Mouse (Mus musculus) layer of hippocampus, postnatal 36 days (tissue): ENCODE measurements around the gene Gga2. TPM values are rescaled to one million over a fixed set of nuclear protein-coding genes. Genes with fewer than 3 reads are reported as not detected.

Experiments
- DNase-seq, 2 experiments: peaks; one replicate each; pipeline ENCODE4 v3.0.0; 2022
- total RNA-seq, 2 experiments: library from RNA; stranded (reverse); gene quantifications; 2 replicates each; pipeline ENCODE4 v1.2.3; 2021

Gga2 gene
- 10 to 100 TPM; 29.8 to 34.7 TPM for total RNA-seq

DNA sequence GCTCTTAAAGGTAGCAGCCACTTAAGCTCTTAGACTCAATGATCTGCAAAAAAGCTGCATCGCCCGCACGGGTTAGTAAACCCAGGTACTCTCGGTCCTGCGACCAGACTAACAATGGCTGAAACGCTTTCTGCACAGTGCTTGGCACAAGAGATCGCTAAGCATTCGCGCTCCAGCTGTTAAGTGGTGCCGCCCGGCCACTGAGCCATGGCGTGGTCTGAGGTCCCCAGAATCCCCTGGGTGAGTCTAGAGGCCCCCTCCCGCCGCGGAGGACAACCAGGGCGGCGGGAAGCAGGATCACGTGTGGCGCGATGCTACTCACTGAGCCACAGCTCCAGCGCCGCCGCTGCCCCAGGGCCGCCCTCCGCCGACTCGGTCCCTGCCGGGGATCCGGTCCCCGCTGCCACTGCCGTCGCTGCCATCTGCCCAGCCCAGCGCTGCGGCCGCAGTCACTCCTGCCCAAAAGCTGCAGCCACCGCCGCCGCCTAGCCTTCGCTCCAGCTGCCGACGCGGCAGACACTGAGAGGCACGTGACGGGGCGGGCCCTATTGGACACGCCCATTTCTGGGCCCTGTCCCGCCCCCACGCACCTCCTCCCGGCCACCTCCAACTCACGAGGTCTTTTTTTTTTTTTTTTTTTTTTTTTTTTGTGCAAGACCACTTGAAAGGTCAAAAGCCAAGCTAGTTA, at the start of gene Gga2:
Gene Gga2, minus strand, starts transcription at position 556 of the 688 bp plus-strand sequence.
- peak; percentile 81 to 83 for DNase-seq

DNA sequence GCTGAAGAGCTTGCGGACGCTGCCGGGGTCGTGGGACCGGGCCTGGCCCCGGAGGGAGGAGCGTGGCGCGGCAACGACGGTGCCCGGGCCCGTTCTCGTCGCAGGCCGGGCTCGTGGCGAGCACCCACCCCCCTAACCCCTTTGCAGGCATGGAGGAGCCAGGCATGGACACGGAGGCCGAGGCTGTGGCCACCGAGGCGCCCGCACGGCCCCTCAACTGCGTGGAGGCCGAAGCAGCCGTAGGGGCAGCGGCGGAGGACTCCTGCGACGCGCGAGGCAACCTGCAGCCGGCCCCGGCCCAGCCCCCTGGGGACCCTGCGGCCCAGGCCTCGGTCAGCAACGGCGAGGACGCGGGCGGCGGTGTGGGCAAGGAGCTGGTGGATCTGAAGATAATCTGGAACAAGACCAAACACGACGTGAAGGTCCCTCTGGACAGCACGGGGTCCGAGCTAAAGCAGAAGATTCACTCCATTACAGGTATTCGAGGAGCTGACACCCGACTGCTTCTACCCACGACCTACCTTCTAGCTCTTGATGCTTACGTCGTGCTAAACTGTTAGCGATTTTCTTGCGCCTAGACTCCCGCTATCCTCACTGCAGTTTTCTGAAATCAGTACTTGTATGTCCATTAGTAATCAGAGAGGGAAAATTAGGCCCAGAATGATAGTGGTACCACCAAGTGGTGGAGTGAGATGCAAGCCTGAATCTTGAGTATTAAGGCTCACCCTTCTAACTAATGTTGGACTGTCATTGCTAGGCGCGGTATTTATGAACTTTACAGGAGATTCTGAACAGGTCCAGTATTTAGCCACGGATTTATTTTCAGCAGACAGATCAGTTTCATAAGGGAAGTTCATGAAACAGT, 46.7 kb upstream of the Gga2 start:
- peak in 1 of 2 experiments; percentile 23 for DNase-seq

DNA sequence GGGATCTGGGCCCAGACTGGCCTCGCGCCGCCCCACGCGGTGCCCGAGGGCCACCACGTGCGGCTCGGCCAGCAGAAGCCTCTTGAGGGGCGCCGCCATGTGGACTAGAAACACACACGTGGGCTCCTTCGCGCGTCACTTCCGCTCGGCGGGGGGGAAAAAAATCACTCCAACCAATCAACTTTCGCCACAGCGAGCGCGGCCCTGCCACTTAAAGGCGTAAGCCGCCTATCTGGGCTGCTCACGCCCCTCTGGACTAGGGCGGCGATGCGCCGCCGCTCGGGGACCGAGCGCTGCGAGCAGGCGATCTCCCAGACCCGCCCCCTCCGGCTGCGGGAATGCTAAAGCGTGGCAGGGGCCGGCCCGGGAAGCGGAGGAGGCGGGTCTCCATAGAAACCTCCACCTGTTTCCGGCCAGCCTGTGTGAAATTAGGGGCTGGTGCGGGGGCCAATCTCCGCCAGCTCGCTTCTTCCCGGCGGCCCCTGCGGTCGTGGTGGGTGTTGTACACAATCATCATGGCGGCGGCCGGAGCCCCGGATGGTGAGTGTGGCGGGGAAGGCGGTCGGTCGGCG, 46.0 kb upstream of the Gga2 start, which contains the start of the genes Ubfd1 and Ears2:
Gene Ubfd1, plus strand, starts transcription at position 231 of the 572 bp plus-strand sequence.
Gene Ears2, minus strand, starts transcription at position 319 of the 572 bp plus-strand sequence.
- DNase-seq: peak; percentile 97 to 98

DNA sequence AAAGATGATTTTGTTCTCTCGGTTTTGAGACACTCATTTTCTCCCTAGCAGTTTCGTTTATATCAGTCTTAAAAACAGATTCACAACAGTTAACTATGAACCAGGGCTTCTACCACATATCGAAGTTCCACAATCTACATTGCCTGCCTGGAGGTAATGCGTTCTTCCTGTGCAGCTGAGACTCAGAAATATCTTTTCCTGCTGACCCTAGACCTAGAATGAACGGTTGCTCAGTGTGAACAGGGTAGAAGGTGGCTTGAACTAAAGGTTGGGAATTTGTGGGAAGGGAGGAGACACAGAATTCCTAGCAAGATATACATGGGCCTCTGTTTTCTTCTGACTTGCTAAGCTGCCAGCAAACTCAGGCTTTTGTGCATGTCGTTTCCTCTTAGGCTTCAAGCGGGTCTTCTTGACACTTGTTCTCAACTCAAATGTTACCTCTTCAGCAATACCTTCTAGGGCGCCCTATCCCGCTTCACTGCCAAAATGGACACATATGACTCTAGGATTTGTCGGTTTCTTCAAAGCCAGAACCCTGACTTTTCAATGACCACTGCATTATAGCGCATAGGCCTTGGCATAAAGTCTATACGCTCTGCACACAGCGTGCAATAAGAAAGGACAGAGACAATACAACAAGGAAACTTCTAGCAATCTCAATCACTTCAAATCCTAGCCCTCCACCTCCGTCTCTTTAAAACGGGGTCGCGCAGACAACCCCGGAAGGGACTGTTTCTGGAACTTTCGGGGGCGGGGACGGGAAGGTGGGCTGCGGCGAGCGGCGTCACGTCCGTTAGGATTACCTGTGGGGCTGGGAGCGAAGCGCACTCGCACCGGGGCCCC, 45.3 kb upstream of the Gga2 start:
- peak in 1 of 2 experiments; percentile 25 for DNase-seq

- DNase-seq: no peak
Observed at GRCm38 (mm10) chr7:122065656-122066055, 44.6 kb upstream of the Gga2 start.

- no peak for DNase-seq
Observed at GRCm38 (mm10) chr7:122056633-122057032, 35.6 kb upstream of the Gga2 start.

DNA sequence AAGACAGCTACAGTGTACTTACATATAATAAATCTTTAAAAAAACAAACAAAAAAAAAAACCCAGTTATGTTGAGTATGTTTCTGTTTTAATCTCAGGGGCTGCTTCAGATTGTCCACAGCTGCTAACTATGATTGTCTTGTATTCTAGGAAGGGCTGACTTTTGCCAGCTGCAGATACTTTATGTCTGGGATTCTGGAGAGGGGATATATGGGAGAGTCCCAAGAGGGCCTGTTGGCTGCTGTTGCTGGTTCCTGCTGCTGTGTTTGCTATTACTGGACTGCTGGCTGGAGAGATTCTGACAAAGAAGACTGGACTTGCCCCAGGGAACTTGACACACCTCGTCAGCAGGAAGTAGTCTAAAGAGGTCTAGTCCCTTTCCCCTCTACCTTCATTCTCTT, 29.8 kb upstream of the Gga2 start:
- DNase-seq: no peak

DNA sequence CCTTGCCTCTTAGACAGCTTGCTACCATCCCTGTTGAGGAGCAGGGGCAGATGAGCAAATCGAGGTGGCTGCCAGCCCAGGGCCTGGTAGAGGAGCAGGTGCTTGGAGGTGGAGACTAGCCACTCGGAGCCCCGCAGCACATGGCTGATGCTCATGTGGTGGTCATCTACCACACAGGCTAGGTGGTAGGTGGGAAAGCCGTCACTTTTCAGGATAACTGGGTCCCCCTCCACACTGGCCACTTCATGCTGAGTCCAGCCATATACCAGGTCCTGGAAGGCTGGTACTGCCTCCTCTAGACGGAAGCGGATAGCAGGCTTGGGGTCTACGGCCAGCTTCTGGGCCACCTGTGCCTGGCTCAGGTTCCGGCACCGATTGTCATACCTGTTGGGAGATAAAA, 27.2 kb upstream of the Gga2 start:
- no peak for DNase-seq

DNA sequence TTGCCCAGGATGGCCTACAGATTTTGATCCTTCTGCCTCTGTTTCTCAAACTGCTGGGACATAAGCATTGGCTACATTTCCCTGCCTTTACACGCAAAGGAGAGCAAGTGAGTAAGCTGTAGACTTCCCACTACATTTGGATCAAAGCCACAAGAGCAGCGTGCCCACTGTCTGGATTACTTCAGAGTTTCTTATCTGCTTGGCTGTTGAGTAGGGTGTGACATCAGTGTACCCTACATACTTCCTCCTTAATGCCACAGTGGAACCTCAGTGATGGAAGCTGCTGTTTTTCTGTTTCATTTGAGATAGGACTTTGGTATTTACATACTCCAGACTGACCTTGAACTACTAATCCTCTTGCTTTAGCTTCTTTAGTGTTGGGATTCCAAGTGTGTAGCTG, 25.8 kb upstream of the Gga2 start:
- DNase-seq: no peak

DNA sequence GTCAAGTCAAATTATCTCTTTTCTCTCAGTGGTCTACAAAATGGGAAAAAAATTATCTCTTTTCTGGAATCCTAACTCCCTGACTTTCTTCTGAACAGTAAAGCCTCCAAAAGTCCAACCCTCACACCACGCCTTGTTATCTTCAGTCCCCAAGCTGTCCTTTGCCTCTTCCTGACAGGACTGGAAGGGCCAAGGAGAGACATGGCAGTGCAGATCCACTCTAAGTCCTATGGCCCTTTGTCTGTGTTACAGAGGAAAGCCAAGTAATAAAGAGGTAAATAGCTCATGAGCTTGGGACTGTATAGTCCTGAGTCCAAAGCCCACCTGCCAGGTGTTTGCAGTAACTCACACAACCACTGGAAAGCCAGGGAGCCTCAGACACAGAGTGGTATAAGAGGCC, 24.7 kb upstream of the Gga2 start:
- no peak for DNase-seq

DNA sequence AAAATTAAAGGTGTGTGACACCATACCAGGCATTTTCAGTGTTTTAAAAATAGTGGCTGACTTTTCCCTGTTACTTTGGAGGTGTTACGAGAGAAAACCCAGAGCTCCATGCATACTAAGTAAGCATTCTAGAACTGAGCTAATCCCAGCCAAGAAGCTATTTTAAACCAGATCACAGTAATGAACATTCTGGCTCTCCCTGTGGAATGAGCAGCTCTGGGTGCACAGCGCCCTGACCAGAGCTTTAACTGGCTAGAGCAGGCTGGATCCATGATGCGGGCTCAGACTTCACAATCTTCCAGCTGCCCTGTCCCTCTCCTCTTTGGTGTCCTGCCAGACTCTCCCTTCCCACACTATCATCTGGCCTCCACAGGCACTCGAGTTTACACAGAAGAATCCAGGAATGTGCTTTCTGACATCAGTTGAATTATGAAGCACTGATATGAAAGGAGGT, 24.2 kb upstream of the Gga2 start:
- peak in 1 of 2 experiments; percentile 13 for DNase-seq

GRCm38 (mm10) chr7:122044106-122044505, 23.1 kb upstream of the Gga2 start:
- no peak for DNase-seq

DNA sequence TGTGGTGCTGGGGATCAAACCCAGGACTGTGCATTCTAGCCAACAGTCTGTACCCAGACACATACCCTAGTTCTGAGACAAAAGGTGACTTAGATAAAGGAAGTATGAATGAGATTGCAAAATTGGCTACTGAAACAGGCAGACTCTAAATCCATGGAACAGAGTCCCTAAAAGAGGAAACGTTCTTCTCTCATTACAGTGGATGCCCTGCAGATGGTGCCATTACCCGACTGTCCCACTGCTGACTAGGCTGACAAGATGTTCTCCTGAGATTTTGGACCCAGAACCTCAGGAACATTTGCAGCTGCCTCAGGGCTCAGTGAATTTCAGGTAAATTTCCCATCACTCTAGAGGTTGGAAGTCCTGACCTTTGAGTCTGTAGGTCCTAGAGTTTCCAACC, 13.3 kb upstream of the Gga2 start:
- DNase-seq: no peak

DNA sequence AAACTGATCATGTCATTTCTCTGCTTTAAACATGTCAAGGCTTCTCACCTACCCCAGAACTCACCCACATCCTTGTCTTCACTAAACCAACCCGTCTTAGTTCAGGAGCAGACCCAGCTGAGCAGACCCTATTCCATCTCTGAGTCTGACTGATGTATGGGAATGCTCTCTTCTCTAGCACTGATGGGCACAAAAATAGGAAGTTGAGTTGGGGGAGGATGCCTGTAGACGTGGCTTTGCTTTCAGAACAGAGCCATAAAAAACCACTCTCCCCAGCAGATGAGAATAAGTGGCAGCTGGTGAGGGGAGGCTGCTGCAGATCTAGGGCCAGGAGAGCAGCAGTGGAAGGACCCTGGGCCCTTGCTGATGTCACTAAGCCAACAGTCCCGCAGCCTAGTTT, 12.3 kb upstream of the Gga2 start:
- no peak for DNase-seq

- DNase-seq: no peak
Observed at GRCm38 (mm10) chr7:122022131-122022530, 1.1 kb upstream of the Gga2 start.

- no peak for DNase-seq
Observed at GRCm38 (mm10) chr7:122020273-122020666, 752 bp downstream of the Gga2 start.

DNA sequence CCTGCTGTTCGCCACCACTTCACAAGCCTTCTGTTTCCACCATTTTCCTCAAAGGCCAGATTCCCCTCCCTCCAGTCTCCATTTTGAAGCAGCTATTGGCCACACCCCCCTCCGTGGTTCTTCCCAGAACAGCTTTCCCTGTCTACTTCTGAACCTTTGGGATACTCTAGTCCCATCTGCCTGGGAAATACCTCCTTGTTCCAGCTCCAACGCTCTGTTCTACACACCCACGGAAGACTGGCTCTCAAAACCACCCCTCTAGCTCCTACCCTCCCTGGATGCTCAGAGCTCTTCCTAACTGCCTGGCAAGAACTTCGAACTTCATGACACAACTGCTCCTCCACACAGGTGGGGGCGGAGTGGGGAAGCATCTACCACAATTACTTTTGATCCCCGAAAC, 2.0 kb downstream of the Gga2 start:
- peak; percentile 43 for DNase-seq

DNA sequence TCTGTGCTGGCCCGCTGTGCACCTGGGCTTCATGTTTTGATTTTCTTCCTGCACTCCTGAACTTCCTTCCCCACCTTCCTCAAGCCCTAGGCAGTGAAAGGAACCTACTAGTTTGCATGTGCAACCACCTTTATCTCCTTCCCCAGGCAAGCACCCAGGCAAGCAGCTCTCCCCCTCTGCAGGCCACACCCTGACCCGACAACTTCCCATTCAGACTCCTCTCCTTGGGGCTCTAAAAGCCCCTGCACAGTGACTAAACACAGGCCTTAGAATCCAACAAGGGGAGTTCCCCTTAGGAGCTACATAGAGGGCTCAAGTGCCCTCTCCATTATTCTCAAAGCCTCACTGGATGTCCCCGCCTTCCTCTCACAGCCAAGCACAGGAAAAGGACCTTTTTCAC, 2.8 kb downstream of the Gga2 start:
- no peak for DNase-seq

GRCm38 (mm10) chr7:122015734-122016133, 5.3 kb downstream of the Gga2 start:
- DNase-seq: no peak

- no peak for DNase-seq
Observed at GRCm38 (mm10) chr7:122015105-122015504, 5.9 kb downstream of the Gga2 start.

DNA sequence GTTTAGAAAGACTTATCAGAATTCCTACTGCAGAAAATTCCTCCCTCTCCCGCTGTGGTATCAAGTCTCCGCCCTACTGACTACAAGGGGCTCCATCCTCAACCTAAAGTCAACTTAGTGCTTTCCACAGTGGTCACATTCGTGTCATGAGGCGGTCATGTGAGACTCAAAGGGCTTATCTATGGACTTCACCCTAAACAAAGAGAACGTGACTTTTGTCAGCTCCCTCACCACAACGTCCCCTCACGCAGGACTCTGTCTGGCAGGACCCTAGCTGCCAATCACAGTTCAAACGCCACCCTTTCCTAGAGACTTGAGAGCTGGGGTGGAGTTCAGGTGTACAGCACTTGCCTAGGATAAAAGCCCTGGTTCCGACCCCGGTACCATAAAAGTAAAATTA, 8.1 kb downstream of the Gga2 start:
- DNase-seq: no peak

- DNase-seq: no peak
Observed at GRCm38 (mm10) chr7:122012370-122012769, 8.7 kb downstream of the Gga2 start.
